ENCODE assay signal across 20 mouse cellular contexts in genomic region chr12:98701564-98701963, GRCm38 (mm10). TPM values are rescaled to one million over a fixed set of nuclear protein-coding genes. Genes with fewer than 3 reads are reported as not detected.
DNase-seq lines count a peak whose midpoint lies in the region; ATAC-seq lines count a peak whose summit lies in the region.
"Had no signal": no experiment of that assay in that cellular context is flagged by ENCODE, and none has a peak within 500 bp of the region (broad histone marks: within the 10 kb centered on the region; RNA-seq: fewer than 3 reads in every experiment).

No protein-coding gene starts in this region.

- no peak overlapping the region for H3K9ac ChIP-seq in forebrain, embryonic 15.5 days (replicated peaks)
- no peak overlapping the region for H3K9ac ChIP-seq in forebrain, embryonic 12.5 days
- no peak overlapping the region for H3K9ac ChIP-seq in midbrain, embryonic 13.5 days (replicated peaks)
- H3K9ac ChIP-seq in midbrain, embryonic 15.5 days, result no peak overlapping the region

- WGBS in forebrain, embryonic 15.5 days, result 66% methylated on average over 9 of the region's 9 CpGs
- 85% methylated on average over 9 of the region's 9 CpGs for WGBS in forebrain, embryonic 12.5 days
- WGBS in midbrain, embryonic 13.5 days, result 71% methylated on average over 9 of the region's 9 CpGs
- WGBS in midbrain, embryonic 15.5 days, result 66% methylated on average over 9 of the region's 9 CpGs

- peak overlapping the region; percentile 75 for H3K27ac ChIP-seq in forebrain, embryonic 15.5 days (replicated peaks)
- no peak overlapping the region for H3K27ac ChIP-seq in forebrain, embryonic 12.5 days
- H3K27ac ChIP-seq in midbrain, embryonic 13.5 days, result 0 out of 2 replicates have a peak overlapping the region, but pooled peaks have one; percentile 19
- H3K27ac ChIP-seq in midbrain, embryonic 15.5 days, result no peak overlapping the region
- H3K27ac ChIP-seq: kidney, postnatal 0 days; layer of hippocampus, adult 2 months; stomach, postnatal 0 days had no signal

- no peak overlapping the region for H3K4me3 ChIP-seq in forebrain, embryonic 15.5 days
- H3K4me3 ChIP-seq in forebrain, embryonic 12.5 days (replicated peaks), result no peak overlapping the region
- no peak overlapping the region for H3K4me3 ChIP-seq in midbrain, embryonic 13.5 days (replicated peaks)
- no peak overlapping the region for H3K4me3 ChIP-seq in midbrain, embryonic 15.5 days
- H3K4me3 ChIP-seq: layer of hippocampus, adult 2 months; megakaryocyte, embryonic 14.5 days had no signal

- no peak overlapping the region for H3K4me2 ChIP-seq in forebrain, embryonic 15.5 days (replicated peaks)
- no peak overlapping the region for H3K4me2 ChIP-seq in forebrain, embryonic 12.5 days
- H3K4me2 ChIP-seq in midbrain, embryonic 13.5 days (replicated peaks), result no peak overlapping the region
- no peak overlapping the region for H3K4me2 ChIP-seq in midbrain, embryonic 15.5 days
- H3K4me2 ChIP-seq: liver, embryonic 11.5 days had no signal

- H3K36me3 ChIP-seq in forebrain, embryonic 15.5 days, result 0 out of 2 replicates have a peak, but pooled peaks cover 3% of the 10 kb centered on the region
- peaks cover 30% of the 10 kb centered on the region for H3K36me3 ChIP-seq in forebrain, embryonic 12.5 days (replicated peaks)
- H3K36me3 ChIP-seq in midbrain, embryonic 13.5 days, result peaks cover 18% of the 10 kb centered on the region
- no peaks in the 10 kb centered on the region for H3K36me3 ChIP-seq in midbrain, embryonic 15.5 days (replicated peaks)

- no peaks in the 10 kb centered on the region for H3K27me3 ChIP-seq in forebrain, embryonic 15.5 days
- no peaks in the 10 kb centered on the region for H3K27me3 ChIP-seq in forebrain, embryonic 12.5 days
- H3K27me3 ChIP-seq in midbrain, embryonic 13.5 days, result no peaks in the 10 kb centered on the region
- H3K27me3 ChIP-seq in midbrain, embryonic 15.5 days (replicated peaks), result no peaks in the 10 kb centered on the region
- H3K27me3 ChIP-seq: megakaryocyte, embryonic 14.5 days had no signal

- peak; percentile 66 for ATAC-seq in forebrain, embryonic 15.5 days (replicated peaks)
- ATAC-seq in forebrain, embryonic 12.5 days (ENCODE audit: low FRiP score), result no peak
- ATAC-seq in midbrain, embryonic 13.5 days, result no peak
- no peak for ATAC-seq in midbrain, embryonic 15.5 days (replicated peaks)
- ATAC-seq: midbrain, embryonic 16.5 days had no signal

- H3K9me3 ChIP-seq in forebrain, embryonic 15.5 days, result no peaks in the 10 kb centered on the region
- no peaks in the 10 kb centered on the region for H3K9me3 ChIP-seq in forebrain, embryonic 12.5 days
- no peaks in the 10 kb centered on the region for H3K9me3 ChIP-seq in midbrain, embryonic 13.5 days
- H3K9me3 ChIP-seq in midbrain, embryonic 15.5 days, result no peaks in the 10 kb centered on the region
- H3K9me3 ChIP-seq: megakaryocyte, embryonic 14.5 days had no signal

- DNase-seq in cerebellum, postnatal 10 days, result peak; percentile 49 to 61
- peak; percentile 35 for DNase-seq in retina, postnatal 7 days (ENCODE audit: low read depth, low spot score)
- DNase-seq in urinary bladder, postnatal 25 days (ENCODE audit: low spot score), result no peak
- no peak for DNase-seq in adrenal gland, adult 8-10 months
- DNase-seq: B cell, adult 2 months; heart, adult 11 months; heart, postnatal 36 days; kidney, adult 11 months; lung, adult 2 months; right cerebral cortex, adult 18-20 months had no signal

- H3K4me1 ChIP-seq in forebrain, embryonic 15.5 days, result peaks cover 2% of the 10 kb centered on the region; the same call in 1 of the 2 replicates
- no peaks in the 10 kb centered on the region for H3K4me1 ChIP-seq in forebrain, embryonic 12.5 days
- H3K4me1 ChIP-seq in midbrain, embryonic 13.5 days (replicated peaks), result no peaks in the 10 kb centered on the region
- H3K4me1 ChIP-seq in midbrain, embryonic 15.5 days, result no peaks in the 10 kb centered on the region

RNA-seq across cellular contexts. Expression of gene Ptpn21, which starts 35.6 kb away (rescaled TPM):
- 5.0 and 6.7 TPM in 2 replicates for polyA plus RNA-seq in forebrain, embryonic 15.5 days (2015; fragmentation: Nextera tagmentation; extraction: Ambion mirVana)
- polyA plus RNA-seq in forebrain, embryonic 12.5 days (2016; fragmentation: Nextera tagmentation; extraction: Ambion mirVana), result 8.6 and 9.8 TPM in 2 replicates
- 5.7 and 6.9 TPM in 2 replicates for polyA plus RNA-seq in midbrain, embryonic 13.5 days (2015; fragmentation: Nextera tagmentation; extraction: Ambion mirVana)
- polyA plus RNA-seq in midbrain, embryonic 15.5 days (2015; fragmentation: Nextera tagmentation; extraction: Ambion mirVana), result 4.7 and 5.0 TPM in 2 replicates
- total RNA-seq in adrenal gland, adult 8-10 months (2022), result 10 to 100 TPM; 18.8 to 37.6 (median 27.7) TPM

RNA-seq across cellular contexts. Expression of gene Zc3h14, which starts 45.2 kb away (rescaled TPM):
- polyA plus RNA-seq in forebrain, embryonic 15.5 days (2015; fragmentation: Nextera tagmentation; extraction: Ambion mirVana), result 126 and 127 TPM in 2 replicates
- polyA plus RNA-seq in forebrain, embryonic 12.5 days (2016; fragmentation: Nextera tagmentation; extraction: Ambion mirVana), result 156 and 160 TPM in 2 replicates
- polyA plus RNA-seq in midbrain, embryonic 13.5 days (2015; fragmentation: Nextera tagmentation; extraction: Ambion mirVana), result 116 and 124 TPM in 2 replicates
- 105 and 106 TPM in 2 replicates for polyA plus RNA-seq in midbrain, embryonic 15.5 days (2015; fragmentation: Nextera tagmentation; extraction: Ambion mirVana)
- total RNA-seq in adrenal gland, adult 8-10 months (2022), result 100 to 1,000 TPM in 2 of 4 experiments, 10 to 100 TPM in 2; 76.0 to 104 (median 90.1) TPM

Comparison
In these comparisons a context has a peak if more than half of its experiments do, and no peak if none do; other contexts are left out.
1. H3K27ac ChIP-seq: peak in forebrain, embryonic 15.5 days (single experiment) and midbrain, embryonic 13.5 days (single experiment); none in forebrain, embryonic 12.5 days (single experiment) and midbrain, embryonic 15.5 days (single experiment).
2. DNase-seq: peak in cerebellum, postnatal 10 days (2 of 2) and retina, postnatal 7 days (single experiment); none in urinary bladder, postnatal 25 days (single experiment) and adrenal gland, adult 8-10 months (single experiment).